Mouse (Mus musculus): Measurements from ENCODE around the gene Fdxr. TPM values are rescaled to one million over a fixed set of nuclear protein-coding genes. Genes with fewer than 3 reads are reported as not detected.

Fdxr gene
- total RNA-seq (2023): 16.7 to 19.8 TPM (median 18.0 TPM) in 4 replicates

GRCm38 (mm10) chr11:115276780-115277603 lies at the start of gene Fdxr:
Gene Fdxr, minus strand, starts transcription at chr11:115277050.

GRCm38 (mm10) chr11:115321906-115322693 lies 45.2 kb upstream of the Fdxr start, which contains the start of gene Ush1g:
Gene Ush1g, minus strand, starts transcription at chr11:115322041.

GRCm38 (mm10) chr11:115306863-115307262 lies 30.0 kb upstream of the Fdxr start, which contains the start of gene Otop2:
Gene Otop2, plus strand, starts transcription at chr11:115307163.

GRCm38 (mm10) chr11:115297214-115297826 lies 20.5 kb upstream of the Fdxr start, which contains the start of gene Fads6:
Gene Fads6, minus strand, starts transcription at chr11:115297663.

GRCm38 (mm10) chr11:115267061-115267883 lies 9.6 kb downstream of the Fdxr start, which contains the start of gene Grin2c:
Gene Grin2c, minus strand, starts transcription at chr11:115267243.

Other genes with a start within 250 kb of the Fdxr start
- not detected in 4 replicates for gene Cd300ld5, start 239.3 kb downstream of the Fdxr start, total RNA-seq (2023)
- gene Cd300ld3, start 228.6 kb downstream of the Fdxr start, total RNA-seq (2023): 1.2 TPM in 1 of 4 replicates, not detected in the others
- gene Cd300e, start 214.9 kb downstream of the Fdxr start, total RNA-seq (2023): 0.37 to 0.78 TPM (median 0.63 TPM) in 4 replicates
- gene Rab37, start 185.6 kb downstream of the Fdxr start, total RNA-seq (2023): 4.9 to 8.0 TPM (median 7.2 TPM) in 4 replicates
- 7.2 to 10.4 TPM (median 8.8 TPM) in 4 replicates for gene Cd300lf, start 143.1 kb downstream of the Fdxr start, total RNA-seq (2023)
- gene Slc9a3r1, start 113.7 kb downstream of the Fdxr start, total RNA-seq (2023): 74.3 to 78.2 TPM (median 77.2 TPM) in 4 replicates
- gene Tmem104, start 89.6 kb downstream of the Fdxr start, total RNA-seq (2023): 9.3 to 19.2 TPM (median 15.9 TPM) in 4 replicates
- gene Nat9, start 89.2 kb downstream of the Fdxr start, total RNA-seq (2023): 12.5 to 18.4 TPM (median 14.7 TPM) in 4 replicates
- not detected in 4 replicates for gene Grin2c, start 9.8 kb downstream of the Fdxr start, total RNA-seq (2023)
- 0.16 to 0.24 TPM in 2 of 4 replicates, not detected in the others for gene Fads6, start 20.6 kb upstream of the Fdxr start, total RNA-seq (2023)
- not detected in 4 replicates for gene Otop2, start 30.1 kb upstream of the Fdxr start, total RNA-seq (2023)
- gene Ush1g, start 45.0 kb upstream of the Fdxr start, total RNA-seq (2023): not detected in 4 replicates
- gene Otop3, start 57.7 kb upstream of the Fdxr start, total RNA-seq (2023): not detected in 4 replicates
- 0.35 to 1.2 TPM (median 1.1 TPM) in 3 of 4 replicates, not detected in the other for gene Hid1, start 90.7 kb upstream of the Fdxr start, total RNA-seq (2023)
- gene Cdr2l, start 104.9 kb upstream of the Fdxr start, total RNA-seq (2023): not detected in 4 replicates
- 33.8 to 53.7 TPM (median 46.1 TPM) in 4 replicates for gene Mrpl58, start 126.7 kb upstream of the Fdxr start, total RNA-seq (2023)
- 166 to 192 TPM (median 181 TPM) in 4 replicates for gene Atp5h, start 142.9 kb upstream of the Fdxr start, total RNA-seq (2023)
- gene Kctd2, start 143.1 kb upstream of the Fdxr start, total RNA-seq (2023): 38.3 to 48.6 TPM (median 42.8 TPM) in 4 replicates
- 0.29 TPM in 1 of 4 replicates, not detected in the others for gene Trim80, start 163.5 kb upstream of the Fdxr start, total RNA-seq (2023)
- not detected in 4 replicates for gene Slc16a5, start 185.4 kb upstream of the Fdxr start, total RNA-seq (2023)
- 7.5 to 9.9 TPM (median 9.5 TPM) in 4 replicates for gene Armc7, start 198.6 kb upstream of the Fdxr start, total RNA-seq (2023)
- gene Nt5c, start 214.8 kb upstream of the Fdxr start, total RNA-seq (2023): 67.1 to 79.0 TPM (median 74.4 TPM) in 4 replicates
- 191 to 199 TPM (median 195 TPM) in 4 replicates for gene Jpt1, start 237.3 kb upstream of the Fdxr start, total RNA-seq (2023)

All from B cell, adult 62 days (primary cell).